Mouse (Mus musculus) stomach, adult 2 months (tissue): ENCODE results near the gene Stmn1. TPM values are rescaled to one million over a fixed set of nuclear protein-coding genes. Genes with fewer than 3 reads are reported as not detected.

Source experiments
- polyA plus RNA-seq: library from polyadenylated mRNA; depleted of rRNA; stranded (reverse); fragments of >200 nt; gene quantifications from 2 replicates; pipeline ENCODE4 v1.2.3, GENCODE M21; 2012; rRNA removed

Stmn1 gene
- 6.2 TPM in 2 replicates for polyA plus RNA-seq

GRCm38 (mm10) chr4:134468215-134468575 is at the start of gene Stmn1:
TSS of gene Stmn1 (plus strand) at chr4:134468320.

GRCm38 (mm10) chr4:134496595-134497210 is 28.6 kb downstream of the Stmn1 start, which contains the start of gene Paqr7:
TSS of gene Paqr7 (plus strand) at chr4:134496697.

GRCm38 (mm10) chr4:134510845-134511411 is 42.8 kb downstream of the Stmn1 start, which contains the start of gene Aunip:
TSS of gene Aunip (plus strand) at chr4:134510999.

Other genes with a start within 250 kb of the Stmn1 start
- 0.21 and 0.29 TPM in 2 replicates for gene Catsper4, start 240.9 kb upstream of the Stmn1 start, polyA plus RNA-seq
- gene Cnksr1, start 229.9 kb upstream of the Stmn1 start, polyA plus RNA-seq = 12.0 TPM in 2 replicates
- not detected in 2 replicates for gene E130218I03Rik, start 224.7 kb upstream of the Stmn1 start, polyA plus RNA-seq
- gene Zfp593, start 222.7 kb upstream of the Stmn1 start, polyA plus RNA-seq = 4.6 and 9.0 TPM in 2 replicates
- gene Gm30191, start 221.4 kb upstream of the Stmn1 start, polyA plus RNA-seq = 0.14 TPM in 1 of 2 replicates, not detected in the other
- 6.7 and 9.4 TPM in 2 replicates for gene Grrp1, start 214.2 kb upstream of the Stmn1 start, polyA plus RNA-seq
- 0.56 and 0.67 TPM in 2 replicates for gene Pdik1l, start 180.4 kb upstream of the Stmn1 start, polyA plus RNA-seq
- 0.21 and 0.28 TPM in 2 replicates for gene Trim63, start 153.2 kb upstream of the Stmn1 start, polyA plus RNA-seq
- 0.16 TPM in 1 of 2 replicates, not detected in the other for gene Slc30a2, start 125.1 kb upstream of the Stmn1 start, polyA plus RNA-seq
- 1.4 and 1.7 TPM in 2 replicates for gene Extl1, start 84.5 kb upstream of the Stmn1 start, polyA plus RNA-seq
- gene Pafah2, start 72.0 kb upstream of the Stmn1 start, polyA plus RNA-seq = 28.6 and 33.4 TPM in 2 replicates
- 57.5 and 68.1 TPM in 2 replicates for gene Paqr7, start 28.4 kb downstream of the Stmn1 start, polyA plus RNA-seq
- 0.09 and 0.17 TPM in 2 replicates for gene Aunip, start 42.7 kb downstream of the Stmn1 start, polyA plus RNA-seq
- gene Mtfr1l, start 67.1 kb downstream of the Stmn1 start, polyA plus RNA-seq = 22.1 and 23.9 TPM in 2 replicates
- 7.9 and 8.3 TPM in 2 replicates for gene Selenon, start 83.8 kb downstream of the Stmn1 start, polyA plus RNA-seq
- gene Man1c1, start 236.0 kb downstream of the Stmn1 start, polyA plus RNA-seq = 2.3 and 3.2 TPM in 2 replicates